Mouse (Mus musculus) left cerebral cortex, adult 2 months (tissue): ENCODE data around the gene Atp1a4. TPM values are rescaled to one million over a fixed set of nuclear protein-coding genes. Genes with fewer than 3 reads are reported as not detected.
A peak's percentile ranks its signal among the peaks of the same experiment; 100 is the strongest.
"Not testable (repeated sequence)": the region's sequence is repeated elsewhere in the genome, so short reads cannot be mapped to it uniquely, and the experiment has no call there.

Experiments used
- DNase-seq, 2 experiments: peaks; one replicate each; pipeline ENCODE4 v3.0.0; 2021 to 2022; ENCODE audit warnings: low spot score in 2 of 2, mixed read lengths in 1 of 2; ENCODE audit errors: extremely low spot score in 1 of 2
- H3K27ac ChIP-seq: fragments of 200-600 bp; 2 replicates; pipeline ENCODE4 v1.8.1; 2022
- H3K4me3 ChIP-seq: fragments of 200-600 bp; 2 replicates; pipeline ENCODE4 v1.8.1; 2022
- CTCF ChIP-seq: fragments of 200-600 bp; IDR thresholded peaks from 2 replicates; pipeline ENCODE4 v1.8.1; 2022; ENCODE audit warnings: antibody characterized with exemption, mild to moderate bottlenecking, moderate library complexity
- intact Hi-C: fragments of 180-260 bp; cut with DNase I; formaldehyde crosslinking; loops from one replicate; pipeline ENCODE4 v1.15.1; 2025
- total RNA-seq, 2 experiments: library from RNA; stranded (reverse); gene quantifications; 2 replicates each; pipeline ENCODE4 v1.2.3; 2021

Gene Atp1a4
- total RNA-seq, 2 experiments from 2014 or later = not detected

GRCm38 (mm10) chr1:172279768-172280509 is 21.7 kb upstream of the Atp1a4 start:
- intact Hi-C loops = loop anchor here (2.0 kb wide), 1 partner anchor 27 kb away; no protein-coding TSS in a partner anchor
- Histone ChIP-seq H3K4me3 (no peak overlapping the region), H3K27ac (peak overlapping the region; percentile 68)
- TF ChIP-seq CTCF = no peak
- DNase-seq = no peak

- Histone ChIP-seq H3K27ac (no peak overlapping the region), H3K4me3 (no peak overlapping the region)
- DNase-seq = no peak
- intact Hi-C loops = no loop called here
- TF ChIP-seq CTCF = no peak
These were observed 20.1 kb upstream of the Atp1a4 start for GRCm38 (mm10) chr1:172278328-172278727.

- no peak overlapping the region for H3K27ac ChIP-seq
- H3K4me3 ChIP-seq = no peak overlapping the region
- TF ChIP-seq CTCF = no peak
- intact Hi-C loops = no loop called here
- no peak for DNase-seq
These were observed 19.0 kb upstream of the Atp1a4 start for GRCm38 (mm10) chr1:172277172-172277571.

GRCm38 (mm10) chr1:172274547-172274946 is 16.3 kb upstream of the Atp1a4 start:
- intact Hi-C loops = no loop called here
- H3K27ac ChIP-seq = no peak overlapping the region
- no peak for TF ChIP-seq CTCF
- no peak overlapping the region for H3K4me3 ChIP-seq
- DNase-seq = no peak

DNA sequence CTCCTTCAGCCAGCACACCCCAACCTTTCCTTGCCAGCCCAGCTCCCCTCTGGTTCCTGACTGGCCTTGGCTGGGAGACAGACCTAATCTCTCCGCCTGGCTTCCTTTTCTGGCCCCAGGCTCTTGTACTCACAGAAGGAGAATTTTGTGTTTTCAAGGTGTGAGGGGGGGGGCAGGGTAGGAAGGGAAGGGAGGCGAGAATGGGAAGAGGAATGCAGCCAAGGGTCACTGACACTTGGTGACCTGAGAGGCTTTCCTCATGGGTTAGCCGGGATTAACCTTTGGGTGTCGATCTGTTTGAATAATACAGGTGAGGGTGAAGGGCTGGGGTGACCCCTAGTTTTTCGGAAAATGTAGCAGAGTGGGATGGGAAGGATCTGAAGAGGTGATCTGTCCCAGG is 15.9 kb upstream of the Atp1a4 start:
- no peak overlapping the region for H3K4me3 ChIP-seq
- no peak for DNase-seq
- no peak overlapping the region for H3K27ac ChIP-seq
- intact Hi-C loops = no loop called here
- no peak for TF ChIP-seq CTCF

GRCm38 (mm10) chr1:172273386-172273785 is 15.2 kb upstream of the Atp1a4 start:
- H3K27ac ChIP-seq = no peak overlapping the region
- DNase-seq = no peak
- no peak for TF ChIP-seq CTCF
- no peak overlapping the region for H3K4me3 ChIP-seq
- intact Hi-C loops = no loop called here

DNA sequence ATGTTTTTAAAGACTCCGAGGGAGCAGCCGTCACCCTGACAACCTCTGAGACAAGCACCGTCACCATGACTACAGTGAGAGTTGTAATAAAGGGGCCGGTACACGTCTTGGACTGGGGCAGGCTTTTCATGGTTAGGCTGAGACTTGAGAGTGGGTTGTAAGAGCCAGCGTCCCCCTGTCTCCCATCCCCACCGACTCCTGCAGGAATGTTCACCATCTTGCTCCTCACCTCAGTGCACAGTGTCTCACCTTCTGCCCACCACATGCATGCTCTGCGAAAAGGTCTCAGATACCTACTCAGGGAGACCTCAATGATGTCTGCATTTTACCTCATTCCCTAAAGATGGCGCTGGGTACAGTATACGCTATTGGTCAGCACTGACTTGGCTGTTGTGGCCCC is 13.6 kb upstream of the Atp1a4 start:
- no peak overlapping the region for H3K27ac ChIP-seq
- DNase-seq = no peak
- no peak overlapping the region for H3K4me3 ChIP-seq
- no peak for TF ChIP-seq CTCF
- intact Hi-C loops = no loop called here

- no peak for TF ChIP-seq CTCF
- intact Hi-C loops = no loop called here
- H3K27ac ChIP-seq = no peak overlapping the region
- no peak for DNase-seq
- H3K4me3 ChIP-seq = no peak overlapping the region
These were observed 13.0 kb upstream of the Atp1a4 start for GRCm38 (mm10) chr1:172271208-172271607.

- DNase-seq = no peak
- Histone ChIP-seq H3K4me3 (no peak within 1 kb of the TSS), H3K27ac (no peak within 1 kb of the TSS)
- intact Hi-C loops = no loop called here
- no peak for TF ChIP-seq CTCF
These were observed 3.4 kb upstream of the Atp1a4 start, which contains the start of gene Igsf8 for GRCm38 (mm10) chr1:172261477-172262078. TSS of gene Igsf8 (plus strand) at chr1:172261641.

- no peak overlapping the region for H3K27ac ChIP-seq
- DNase-seq = no peak
- H3K4me3 ChIP-seq = no peak overlapping the region
- peak; percentile 54 for TF ChIP-seq CTCF
- intact Hi-C loops = no loop called here
These were observed 10.5 kb downstream of the Atp1a4 start for GRCm38 (mm10) chr1:172247679-172248078.

DNA sequence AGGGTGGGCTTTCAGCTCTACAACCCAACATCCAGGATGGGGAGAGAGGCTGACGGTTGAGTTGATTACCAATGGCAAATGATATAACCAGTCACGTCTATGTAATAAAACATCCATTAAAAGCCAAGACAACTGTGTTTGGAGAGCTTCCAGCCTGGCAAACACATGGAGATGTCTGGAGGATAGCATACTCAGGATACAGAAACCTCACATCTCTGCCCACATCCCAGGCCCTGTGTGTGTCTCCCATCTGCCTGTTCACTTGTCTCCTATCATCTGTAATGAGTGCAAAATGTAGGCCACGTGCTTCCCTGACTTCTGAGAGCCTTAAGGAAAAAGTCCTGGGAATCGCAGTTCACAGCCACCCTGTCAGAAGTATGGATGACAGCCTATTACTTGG is 11.0 kb downstream of the Atp1a4 start:
- Histone ChIP-seq H3K4me3 (no peak overlapping the region), H3K27ac (no peak overlapping the region)
- intact Hi-C loops = no loop called here
- DNase-seq = no peak
- no peak for TF ChIP-seq CTCF

DNA sequence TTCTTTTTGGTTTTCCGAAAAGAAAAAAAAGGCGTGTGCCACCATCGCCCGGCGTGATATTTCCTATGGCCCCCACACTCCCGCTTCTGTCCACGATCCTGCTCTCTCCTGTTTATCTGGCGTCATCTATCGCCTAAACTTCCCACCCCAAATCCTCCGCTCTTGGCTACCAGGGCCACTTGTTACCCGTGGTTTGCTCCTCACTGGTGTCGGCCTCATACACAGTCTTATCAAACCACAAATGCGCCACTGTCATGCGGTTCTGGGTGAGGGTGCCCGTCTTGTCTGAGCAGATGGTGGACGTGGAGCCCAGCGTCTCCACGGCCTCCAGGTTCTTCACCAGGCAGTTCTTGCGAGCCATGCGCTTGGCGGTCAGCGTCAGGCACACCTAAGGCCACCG is 13.6 kb downstream of the Atp1a4 start:
- H3K4me3 ChIP-seq, intact Hi-C loops, DNase-seq, H3K27ac ChIP-seq: not testable (repeated sequence)
